In genomic region chr4:33665250-33665873, GRCm38 (mm10) we compare ENCODE assay signal across 18 mouse cellular contexts.
DNase-seq lines count a peak whose midpoint lies in the region; ATAC-seq and TF ChIP-seq lines count a peak whose summit lies in the region.
"Had no signal": no experiment of that assay in that cellular context is flagged by ENCODE, and none has a peak within 500 bp of the region (broad histone marks: within the 10 kb centered on the region; RNA-seq: fewer than 3 reads in every experiment).

No protein-coding gene starts in this region.

- peak; percentile 31; the same call in 1 of the 2 replicates for TF ChIP-seq CTCF in layer of hippocampus, adult 2 months (conservative IDR thresholded peaks at IDR 0.05)
- TF ChIP-seq CTCF in midbrain, postnatal 0 days (IDR thresholded peaks at IDR 0.05), result no peak

- H3K9me3 ChIP-seq in midbrain, postnatal 0 days (ENCODE audit: low read length), result no peaks in the 10 kb centered on the region
- H3K9me3 ChIP-seq in midbrain, embryonic 10.5 days (replicated peaks), result no peaks in the 10 kb centered on the region
- H3K9me3 ChIP-seq: midbrain, embryonic 12.5 days had no signal

- H3K4me3 ChIP-seq in layer of hippocampus, adult 2 months, result no peak overlapping the region
- H3K4me3 ChIP-seq in midbrain, postnatal 0 days (ENCODE audit: low read depth, low read length), result no peak overlapping the region
- no peak overlapping the region for H3K4me3 ChIP-seq in midbrain, embryonic 10.5 days
- H3K4me3 ChIP-seq: midbrain, embryonic 12.5 days had no signal

- DNase-seq in frontal cortex, postnatal 36 days (ENCODE audit: low spot score in 2 of 2), result peak; percentile 25 to 26
- DNase-seq in frontal cortex, postnatal 14 days (ENCODE audit: low spot score in 2 of 2), result no peak
- DNase-seq in layer of hippocampus, adult 2 months (ENCODE audit: low spot score in 2 of 2), result no peak
- DNase-seq in layer of hippocampus, adult 8-10 months (ENCODE audit: low spot score in 2 of 2), result no peak
- peak; percentile 19 for DNase-seq in midbrain, postnatal 0 days (ENCODE audit: low spot score)
- no peak for DNase-seq in midbrain, embryonic 10.5 days (ENCODE audit: low spot score)
- DNase-seq in adrenal gland, postnatal 36 days, result no peak
- DNase-seq: adrenal gland, adult 2 months; B cell, adult 2 months; cerebellum, adult 9-11 months; gastrocnemius, postnatal 14 days; heart, postnatal 14 days; kidney, postnatal 25 days; right cerebral cortex, postnatal 14 days; thymus, postnatal 4 days had no signal

- H3K27ac ChIP-seq in layer of hippocampus, adult 2 months, result peak overlapping the region; percentile 69; the same call in 1 of the 2 replicates
- H3K27ac ChIP-seq in midbrain, postnatal 0 days (ENCODE audit: low read depth, low read length), result no peak overlapping the region
- H3K27ac ChIP-seq in midbrain, embryonic 10.5 days (replicated peaks), result no peak overlapping the region
- H3K27ac ChIP-seq: liver, embryonic 14.5 days; midbrain, embryonic 12.5 days had no signal

- H3K9ac ChIP-seq in midbrain, postnatal 0 days (replicated peaks; ENCODE audit: low read length, poor library complexity, severe bottlenecking), result no peak overlapping the region
- H3K9ac ChIP-seq: liver, embryonic 14.5 days; midbrain, embryonic 12.5 days had no signal

- no peak for ATAC-seq in midbrain, postnatal 0 days (ENCODE audit: low FRiP score)
- ATAC-seq: forebrain, embryonic 14.5 days had no signal

- no peak overlapping the region for H3K4me2 ChIP-seq in midbrain, postnatal 0 days (ENCODE audit: low read depth, low read length, poor library complexity, severe bottlenecking)
- H3K4me2 ChIP-seq: midbrain, embryonic 12.5 days had no signal

- no peaks in the 10 kb centered on the region for H3K36me3 ChIP-seq in midbrain, postnatal 0 days (ENCODE audit: insufficient read depth, low read length)
- no peaks in the 10 kb centered on the region for H3K36me3 ChIP-seq in midbrain, embryonic 10.5 days
- H3K36me3 ChIP-seq: midbrain, embryonic 12.5 days had no signal

- no peaks in the 10 kb centered on the region for H3K4me1 ChIP-seq in midbrain, postnatal 0 days (ENCODE audit: insufficient read depth, low read length)
- peaks cover 31% of the 10 kb centered on the region for H3K4me1 ChIP-seq in midbrain, embryonic 10.5 days

- WGBS in midbrain, postnatal 0 days, result 78% methylated on average over 14 of the region's 14 CpGs
- WGBS in midbrain, embryonic 10.5 days, result 76% methylated on average over 14 of the region's 14 CpGs

- H3K27me3 ChIP-seq in midbrain, postnatal 0 days (ENCODE audit: insufficient read depth, low read length), result no peaks in the 10 kb centered on the region; the same call in 1 of the 2 replicates
- H3K27me3 ChIP-seq in midbrain, embryonic 10.5 days (ENCODE audit: low read depth, poor library complexity, severe bottlenecking), result no peaks in the 10 kb centered on the region
- H3K27me3 ChIP-seq: midbrain, embryonic 12.5 days had no signal

Comparison
In these comparisons a context has a peak if more than half of its experiments do, and no peak if none do; other contexts are left out.
1. DNase-seq: peak in frontal cortex, postnatal 36 days (2 of 2) and midbrain, postnatal 0 days (single experiment); none in frontal cortex, postnatal 14 days (0 of 2), layer of hippocampus, adult 2 months (0 of 2), layer of hippocampus, adult 8-10 months (0 of 2), midbrain, embryonic 10.5 days (single experiment) and adrenal gland, postnatal 36 days (0 of 2).